Mouse (Mus musculus) frontal cortex, postnatal 36 days (tissue): Measurements from ENCODE around the gene Zfp239.
A peak's percentile ranks its signal among the peaks of the same experiment; 100 is the strongest.

Source experiments
- DNase-seq, 2 experiments: peaks; one replicate each; pipeline ENCODE4 v3.0.0; 2022; ENCODE audit warnings: low spot score in 2 of 2

The Zfp239 gene

GRCm38 (mm10) chr6:117878700-117879407, 17.0 kb downstream of the Zfp239 start:
- DNase-seq, result peak in 1 of 2 experiments; percentile 95

- peak; percentile 99 to 100 for DNase-seq
These were observed 17.7 kb downstream of the Zfp239 start for GRCm38 (mm10) chr6:117879408-117880115.

- no peak for DNase-seq
These were observed 18.5 kb downstream of the Zfp239 start for GRCm38 (mm10) chr6:117880394-117880838.

GRCm38 (mm10) chr6:117881229-117881628, 19.3 kb downstream of the Zfp239 start:
- DNase-seq, result no peak

- DNase-seq, result no peak
These were observed 20.1 kb downstream of the Zfp239 start for GRCm38 (mm10) chr6:117881997-117882396.

- no peak for DNase-seq
These were observed 24.0 kb downstream of the Zfp239 start for GRCm38 (mm10) chr6:117885943-117886342.

- no peak for DNase-seq
These were observed 26.1 kb downstream of the Zfp239 start for GRCm38 (mm10) chr6:117888032-117888431.

- DNase-seq, result no peak
These were observed 26.8 kb downstream of the Zfp239 start for GRCm38 (mm10) chr6:117888642-117889096.

- DNase-seq, result no peak
These were observed 28.4 kb downstream of the Zfp239 start for GRCm38 (mm10) chr6:117890257-117890656.

GRCm38 (mm10) chr6:117891369-117892160, 29.7 kb downstream of the Zfp239 start:
- no peak for DNase-seq

GRCm38 (mm10) chr6:117892386-117892785, 30.5 kb downstream of the Zfp239 start:
- no peak for DNase-seq

GRCm38 (mm10) chr6:117893435-117893834, 31.5 kb downstream of the Zfp239 start:
- no peak for DNase-seq

- no peak for DNase-seq
These were observed 35.9 kb downstream of the Zfp239 start for GRCm38 (mm10) chr6:117897800-117898199.

- peak in 1 of 2 experiments; percentile 46 for DNase-seq
These were observed 38.5 kb downstream of the Zfp239 start, which contains the start of gene Hnrnpf for GRCm38 (mm10) chr6:117900126-117901080. Gene Hnrnpf, plus strand, starts transcription at chr6:117900324.

- no peak for DNase-seq
These were observed 39.9 kb downstream of the Zfp239 start for GRCm38 (mm10) chr6:117901510-117902402.

- DNase-seq, result no peak
These were observed 40.7 kb downstream of the Zfp239 start for GRCm38 (mm10) chr6:117902556-117902955.

- DNase-seq, result no peak
These were observed 41.9 kb downstream of the Zfp239 start for GRCm38 (mm10) chr6:117903836-117904235.

- DNase-seq, result no peak
These were observed 43.5 kb downstream of the Zfp239 start for GRCm38 (mm10) chr6:117905260-117905930.

GRCm38 (mm10) chr6:117906015-117906531, 44.2 kb downstream of the Zfp239 start:
- DNase-seq, result peak; percentile 68 to 72
